Mouse (Mus musculus): Measurements from ENCODE around the gene C1qc.

C1qc gene

DNA sequence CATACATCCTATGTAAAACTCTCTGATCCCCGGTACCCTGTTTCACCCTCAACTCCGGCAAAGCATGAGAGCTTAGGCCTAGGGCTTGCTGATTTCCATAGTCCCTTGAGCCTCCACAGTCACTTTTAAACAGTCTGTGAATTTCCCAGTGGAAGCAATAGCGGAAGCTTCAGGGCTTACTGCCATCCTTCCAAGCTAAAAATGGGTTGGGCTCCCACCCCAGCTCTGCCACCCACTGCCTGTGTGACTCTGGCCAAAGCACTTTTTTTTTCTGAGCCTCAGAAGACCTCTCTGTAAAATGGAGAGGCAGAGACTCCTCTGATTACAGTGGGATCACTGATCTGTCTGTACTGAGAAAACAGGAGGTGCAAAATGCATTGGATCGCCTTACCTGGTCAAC, 44.3 kb downstream of the C1qc start:
- DNase-seq (ENCODE audit: low read depth, low spot score), result no peak

DNA sequence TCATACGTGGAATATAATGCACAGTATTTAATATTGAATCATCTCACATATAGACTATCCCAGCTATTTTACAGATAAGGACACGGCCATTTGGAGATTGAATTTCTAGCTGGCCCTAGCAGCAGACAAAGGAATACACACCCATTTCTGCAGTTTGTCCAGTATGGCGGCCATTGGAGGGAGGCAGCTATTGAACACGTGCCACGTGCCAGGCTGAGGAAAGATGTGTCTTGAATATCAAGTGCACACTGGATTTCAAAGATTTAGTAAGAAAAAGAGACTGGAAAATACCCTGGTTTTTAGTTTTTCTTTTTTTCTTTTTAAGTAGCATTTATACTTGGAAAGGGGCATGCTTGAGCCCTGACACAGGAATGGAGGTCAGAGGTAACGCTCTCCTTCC, 45.7 kb downstream of the C1qc start:
- no peak for DNase-seq (ENCODE audit: low read depth, low spot score)

GRCm38 (mm10) chr4:136842802-136843201, 50.1 kb downstream of the C1qc start:
- DNase-seq (ENCODE audit: low read depth, low spot score), result no peak

GRCm38 (mm10) chr4:136842033-136842432, 50.8 kb downstream of the C1qc start:
- no peak for DNase-seq (ENCODE audit: low read depth, low spot score)

DNA sequence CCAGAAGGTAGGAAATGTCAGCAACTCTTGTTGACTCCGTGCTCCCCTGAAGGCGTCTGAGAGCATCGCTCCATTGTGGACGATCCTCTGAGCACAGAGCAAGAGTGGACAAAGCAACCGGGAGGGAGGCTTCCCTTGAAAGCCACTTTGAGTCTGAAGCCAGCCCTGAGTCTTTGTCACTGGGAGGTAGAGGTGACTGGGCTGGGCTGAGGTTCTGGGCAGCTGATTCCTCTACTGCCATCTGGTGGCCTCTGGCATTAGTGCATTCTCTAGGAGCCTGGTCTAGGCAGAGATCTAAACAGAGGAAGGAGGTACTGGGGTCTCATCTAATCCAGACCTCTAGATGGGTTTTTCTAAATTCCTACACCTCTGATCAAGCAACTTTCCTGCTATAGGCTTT, 51.8 kb downstream of the C1qc start:
- DNase-seq (ENCODE audit: low read depth, low spot score), result peak; percentile 78
